Mouse (Mus musculus) gonadal fat pad, adult 2 months (tissue): ENCODE measurements around the gene Rhbdd2. TPM values are rescaled to one million over a fixed set of nuclear protein-coding genes. Genes with fewer than 3 reads are reported as not detected.
"Not testable (repeated sequence)": the region's sequence is repeated elsewhere in the genome, so short reads cannot be mapped to it uniquely, and the experiment has no call there.

Experiments used
- DNase-seq: peaks from one replicate; pipeline ENCODE4 v3.0.0-alpha.2; 2012; ENCODE audit warnings: low read depth
- polyA plus RNA-seq: library from polyadenylated mRNA; depleted of rRNA; stranded (reverse); fragments of >200 nt; gene quantifications from 2 replicates; pipeline ENCODE4 v1.2.3, GENCODE M21; 2012; rRNA removed

The Rhbdd2 gene
- polyA plus RNA-seq: 48.0 and 52.7 TPM in 2 replicates

GRCm38 (mm10) chr5:135632117-135632796 lies at the start of gene Rhbdd2:
Gene Rhbdd2 (plus strand): TSS chr5:135632618.
- peak; percentile 70 for DNase-seq

- no peak for DNase-seq
Measured at GRCm38 (mm10) chr5:135585691-135586090, 46.7 kb upstream of the Rhbdd2 start.

- DNase-seq: no peak
Measured at GRCm38 (mm10) chr5:135587764-135588163, 44.7 kb upstream of the Rhbdd2 start.

- no peak for DNase-seq
Measured at GRCm38 (mm10) chr5:135589996-135590784, 42.2 kb upstream of the Rhbdd2 start.

GRCm38 (mm10) chr5:135604643-135605042 lies 27.8 kb upstream of the Rhbdd2 start:
- DNase-seq: not testable (repeated sequence)

GRCm38 (mm10) chr5:135606717-135607116 lies 25.7 kb upstream of the Rhbdd2 start:
- not testable (repeated sequence) for DNase-seq

GRCm38 (mm10) chr5:135607581-135607980 lies 24.8 kb upstream of the Rhbdd2 start:
- no peak for DNase-seq

- no peak for DNase-seq
Measured at GRCm38 (mm10) chr5:135609794-135610193, 22.6 kb upstream of the Rhbdd2 start.

GRCm38 (mm10) chr5:135619741-135620140 lies 12.7 kb upstream of the Rhbdd2 start:
- not testable (repeated sequence) for DNase-seq

- no peak for DNase-seq
Measured at GRCm38 (mm10) chr5:135620526-135620925, 11.9 kb upstream of the Rhbdd2 start.

- DNase-seq: peak; percentile 63
Measured at GRCm38 (mm10) chr5:135621725-135622124, 10.7 kb upstream of the Rhbdd2 start.

- no peak for DNase-seq
Measured at GRCm38 (mm10) chr5:135623006-135623563, 9.3 kb upstream of the Rhbdd2 start.

- DNase-seq: no peak
Measured at GRCm38 (mm10) chr5:135628916-135629315, 3.5 kb upstream of the Rhbdd2 start.

- DNase-seq: no peak
Measured at GRCm38 (mm10) chr5:135629401-135629800, 3.0 kb upstream of the Rhbdd2 start.

- no peak for DNase-seq
Measured at GRCm38 (mm10) chr5:135630598-135630997, 1.8 kb upstream of the Rhbdd2 start.

GRCm38 (mm10) chr5:135632797-135633144 lies 353 bp downstream of the Rhbdd2 start:
- DNase-seq: no peak

- no peak for DNase-seq
Measured at GRCm38 (mm10) chr5:135639760-135640458, 7.5 kb downstream of the Rhbdd2 start.

GRCm38 (mm10) chr5:135640459-135640789 lies 8.0 kb downstream of the Rhbdd2 start:
- no peak for DNase-seq

- no peak for DNase-seq
Measured at GRCm38 (mm10) chr5:135641028-135641427, 8.6 kb downstream of the Rhbdd2 start.

GRCm38 (mm10) chr5:135642686-135643551 lies 10.5 kb downstream of the Rhbdd2 start:
- no peak for DNase-seq

- no peak for DNase-seq
Measured at GRCm38 (mm10) chr5:135643552-135643842, 11.1 kb downstream of the Rhbdd2 start.

GRCm38 (mm10) chr5:135643869-135644268 lies 11.5 kb downstream of the Rhbdd2 start:
- DNase-seq: no peak
